Mouse (Mus musculus): ENCODE measurements around the gene Il16. TPM values are rescaled to one million over a fixed set of nuclear protein-coding genes. Genes with fewer than 3 reads are reported as not detected.

Gene Il16
- total and polyA plus RNA-seq, 2 experiments: 1.5 to 4.1 TPM

DNA sequence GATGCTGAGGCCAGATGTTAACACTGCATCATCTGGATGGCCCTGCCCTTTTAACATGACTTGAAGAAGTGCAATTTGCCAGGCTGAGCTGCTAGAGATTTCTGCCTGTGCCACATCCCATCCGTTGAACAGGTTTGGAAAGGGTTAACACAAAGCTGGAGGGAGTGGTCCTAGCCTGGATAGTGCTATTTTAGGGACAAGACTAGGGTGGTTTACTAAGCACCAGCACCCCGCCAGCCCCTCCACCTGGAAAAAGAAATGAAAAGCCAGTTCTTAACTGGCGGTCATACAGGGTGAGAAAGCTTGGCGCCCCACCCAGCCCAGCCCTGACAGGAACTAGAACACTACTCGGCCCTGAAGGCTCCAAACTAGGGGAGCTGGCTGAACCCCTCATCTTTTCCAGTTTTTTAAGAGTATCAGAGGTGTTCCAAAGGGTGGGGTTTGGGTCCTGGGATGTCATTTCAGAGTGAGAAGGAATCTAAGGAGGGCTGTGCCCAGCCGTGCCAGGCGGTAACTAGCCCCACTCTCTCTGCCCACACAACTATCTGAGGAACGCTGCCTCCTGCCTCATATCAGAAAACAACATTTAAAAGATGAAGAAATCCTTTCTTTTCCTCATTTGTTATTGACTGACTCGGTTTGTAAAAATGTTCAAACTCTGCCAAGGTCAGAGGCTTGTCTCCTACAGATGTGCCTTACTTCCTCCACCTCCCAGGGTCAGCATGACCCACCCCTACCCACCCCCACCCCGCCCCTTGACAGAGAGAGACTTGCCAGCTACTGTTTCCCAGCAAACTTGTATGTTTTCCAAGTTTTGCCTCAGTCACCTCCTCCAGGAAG lies 6.7 kb downstream of the Il16 start:
- DNase-seq (ENCODE audit: extremely low read depth, low read depth, low spot score): no peak
- H3K4me3 ChIP-seq (ENCODE audit: insufficient read depth, low read depth, low read length): no peak overlapping the region
- no peaks in the 10 kb centered on the region for H3K27me3 ChIP-seq (ENCODE audit: control insufficient read depth, insufficient read depth, low read length)
- H3K27ac ChIP-seq (replicated peaks; ENCODE audit: insufficient read depth, low read depth, low read length): no peak overlapping the region
- TF ChIP-seq CTCF (IDR thresholded peaks at IDR 0.05; ENCODE audit: low read depth, low read length) (no peak), POLR2A (IDR thresholded peaks at IDR 0.05; ENCODE audit: extremely low read depth, insufficient read depth, low read length) (no peak)
- H3K36me3 ChIP-seq (ENCODE audit: control insufficient read depth, insufficient read depth, low read length): no peaks in the 10 kb centered on the region
- H3K9ac ChIP-seq (ENCODE audit: low read depth, low read length): no peak overlapping the region
- H3K4me1 ChIP-seq (ENCODE audit: control insufficient read depth, insufficient read depth, low read length): no peaks in the 10 kb centered on the region
- no peaks in the 10 kb centered on the region for H3K79me2 ChIP-seq (ENCODE audit: control insufficient read depth, insufficient read depth, low read length)
- 66% methylated on average over 10 of the region's 10 CpGs for WGBS

DNA sequence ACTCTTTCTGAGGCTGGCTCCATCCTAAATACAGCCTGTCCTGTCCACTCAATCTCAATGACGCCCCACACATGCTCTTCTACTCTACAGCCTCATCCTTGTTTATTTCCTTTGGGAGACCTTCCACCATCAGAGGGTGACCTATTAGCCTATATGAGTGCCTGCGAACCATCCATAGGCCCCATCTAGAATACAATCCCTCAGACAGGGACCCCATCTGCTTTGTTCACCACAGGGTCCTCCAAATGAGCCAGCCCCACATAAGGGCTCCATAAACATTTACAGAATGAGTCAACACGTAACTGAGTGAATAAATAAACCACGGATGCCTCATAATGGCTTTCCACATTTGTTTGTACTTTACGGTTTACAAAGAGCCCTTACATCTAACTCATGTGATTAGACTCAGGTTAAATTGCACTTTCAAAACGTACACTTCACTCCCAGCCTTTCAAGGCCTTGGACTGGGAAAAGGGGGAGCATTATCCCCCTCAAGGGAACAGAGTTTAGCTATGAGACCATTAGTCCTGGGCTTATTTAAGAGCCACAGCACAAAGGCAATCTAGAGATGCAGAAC lies 7.5 kb downstream of the Il16 start:
- no peak for DNase-seq (ENCODE audit: extremely low read depth, low read depth, low spot score)
- H3K4me3 ChIP-seq (ENCODE audit: insufficient read depth, low read depth, low read length): no peak overlapping the region
- TF ChIP-seq POLR2A (IDR thresholded peaks at IDR 0.05; ENCODE audit: extremely low read depth, insufficient read depth, low read length) (no peak), CTCF (IDR thresholded peaks at IDR 0.05; ENCODE audit: low read depth, low read length) (no peak)
- no peaks in the 10 kb centered on the region for H3K36me3 ChIP-seq (ENCODE audit: control insufficient read depth, insufficient read depth, low read length)
- no peaks in the 10 kb centered on the region for H3K4me1 ChIP-seq (ENCODE audit: control insufficient read depth, insufficient read depth, low read length)
- no peak overlapping the region for H3K27ac ChIP-seq (replicated peaks; ENCODE audit: insufficient read depth, low read depth, low read length)
- WGBS: 71% methylated on average over 6 of the region's 6 CpGs
- H3K27me3 ChIP-seq (ENCODE audit: control insufficient read depth, insufficient read depth, low read length): no peaks in the 10 kb centered on the region
- no peak overlapping the region for H3K9ac ChIP-seq (ENCODE audit: low read depth, low read length)
- no peaks in the 10 kb centered on the region for H3K79me2 ChIP-seq (ENCODE audit: control insufficient read depth, insufficient read depth, low read length)

DNA sequence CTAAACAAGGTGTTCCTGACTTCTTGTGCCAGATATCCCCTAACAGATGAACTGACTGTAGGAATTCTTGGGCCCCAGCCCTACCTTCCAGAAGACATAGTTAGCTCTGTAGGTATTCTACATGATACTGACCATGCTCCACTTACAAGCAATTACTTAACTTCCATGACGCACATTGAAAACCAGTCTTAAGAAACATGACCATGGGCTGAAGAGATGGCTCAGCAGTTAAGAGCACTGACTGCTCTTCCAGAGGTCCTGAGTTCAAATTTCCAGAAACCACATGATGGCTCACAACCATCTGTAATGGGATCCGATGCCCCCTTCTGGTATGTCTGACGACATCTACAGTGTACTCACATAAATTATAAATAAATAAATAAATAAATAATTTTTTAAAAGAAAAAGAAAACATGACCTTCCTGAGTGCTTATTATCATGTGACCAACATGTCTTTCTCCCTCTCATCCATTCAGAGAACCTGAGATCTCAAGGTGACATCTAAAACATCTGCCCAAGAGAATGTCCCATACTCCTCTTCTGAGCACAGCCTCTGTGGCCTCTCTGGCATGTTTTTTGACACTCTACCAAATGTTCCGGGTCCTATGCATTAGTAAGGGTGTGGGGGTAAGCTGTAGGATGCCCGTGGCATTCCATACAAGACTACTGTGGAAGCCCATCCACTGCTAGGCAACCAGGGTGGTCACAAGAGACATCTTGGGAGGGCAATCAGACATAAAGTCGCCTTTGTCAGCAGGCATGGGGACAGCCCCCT lies 9.0 kb downstream of the Il16 start:
- no peaks in the 10 kb centered on the region for H3K27me3 ChIP-seq (ENCODE audit: control insufficient read depth, insufficient read depth, low read length)

DNA sequence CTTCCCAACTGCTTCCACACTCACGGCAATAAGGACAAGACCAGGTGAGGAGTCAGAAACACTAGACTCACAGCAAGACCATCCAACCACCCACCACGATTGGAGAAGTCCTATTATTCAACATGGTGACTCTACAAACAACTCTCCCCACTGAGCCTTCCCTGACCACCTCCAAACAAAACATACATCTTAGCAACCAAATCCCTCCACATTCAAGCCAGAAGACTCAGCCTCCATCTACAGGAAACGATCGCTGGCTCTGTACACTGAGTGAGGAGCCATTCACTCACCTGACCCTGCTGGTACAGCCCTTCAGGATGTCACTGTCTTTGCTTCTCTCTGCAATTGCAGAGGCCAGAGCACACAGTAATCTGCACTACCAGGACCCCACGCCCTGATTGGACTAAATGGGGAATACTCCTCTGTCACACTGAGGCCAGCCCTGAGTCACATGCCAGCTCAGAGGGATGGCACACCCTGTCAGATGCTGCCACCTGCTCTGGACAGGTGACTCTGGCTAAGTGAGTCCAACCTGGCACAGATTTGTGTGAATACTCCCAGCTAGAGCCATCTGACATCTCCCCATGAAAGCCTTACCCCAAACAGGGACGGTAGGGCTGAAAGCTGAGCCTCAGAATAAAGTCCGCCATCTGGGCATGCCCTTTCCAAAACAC lies 10.3 kb downstream of the Il16 start:
- H3K4me3 ChIP-seq (ENCODE audit: insufficient read depth, low read depth, low read length): no peak overlapping the region
- no peak overlapping the region for H3K9ac ChIP-seq (ENCODE audit: low read depth, low read length)
- WGBS: 82% methylated on average over 7 of the region's 7 CpGs
- no peak for DNase-seq (ENCODE audit: extremely low read depth, low read depth, low spot score)
- no peaks in the 10 kb centered on the region for H3K79me2 ChIP-seq (ENCODE audit: control insufficient read depth, insufficient read depth, low read length)
- H3K27me3 ChIP-seq (ENCODE audit: control insufficient read depth, insufficient read depth, low read length): no peaks in the 10 kb centered on the region
- TF ChIP-seq CTCF (IDR thresholded peaks at IDR 0.05; ENCODE audit: low read depth, low read length): no peak
- no peak for TF ChIP-seq POLR2A (IDR thresholded peaks at IDR 0.05; ENCODE audit: extremely low read depth, insufficient read depth, low read length)
- H3K36me3 ChIP-seq (ENCODE audit: control insufficient read depth, insufficient read depth, low read length): no peaks in the 10 kb centered on the region
- no peak overlapping the region for H3K27ac ChIP-seq (replicated peaks; ENCODE audit: insufficient read depth, low read depth, low read length)
- no peaks in the 10 kb centered on the region for H3K4me1 ChIP-seq (ENCODE audit: control insufficient read depth, insufficient read depth, low read length)

More for the DNA sequence above, 9.0 kb downstream of the Il16 start:
- Histone ChIP-seq H3K36me3 (ENCODE audit: control insufficient read depth, insufficient read depth, low read length) (no peaks in the 10 kb centered on the region), H3K27ac (replicated peaks; ENCODE audit: insufficient read depth, low read depth, low read length) (no peak overlapping the region), H3K9ac (ENCODE audit: low read depth, low read length) (no peak overlapping the region), H3K79me2 (ENCODE audit: control insufficient read depth, insufficient read depth, low read length) (no peaks in the 10 kb centered on the region), H3K4me3 (ENCODE audit: insufficient read depth, low read depth, low read length) (no peak overlapping the region), H3K4me1 (ENCODE audit: control insufficient read depth, insufficient read depth, low read length) (no peaks in the 10 kb centered on the region)
- 83% methylated on average over 6 of the region's 6 CpGs for WGBS
- DNase-seq (ENCODE audit: extremely low read depth, low read depth, low spot score): no peak
- TF ChIP-seq POLR2A (IDR thresholded peaks at IDR 0.05; ENCODE audit: extremely low read depth, insufficient read depth, low read length) (no peak), CTCF (IDR thresholded peaks at IDR 0.05; ENCODE audit: low read depth, low read length) (no peak)

DNA sequence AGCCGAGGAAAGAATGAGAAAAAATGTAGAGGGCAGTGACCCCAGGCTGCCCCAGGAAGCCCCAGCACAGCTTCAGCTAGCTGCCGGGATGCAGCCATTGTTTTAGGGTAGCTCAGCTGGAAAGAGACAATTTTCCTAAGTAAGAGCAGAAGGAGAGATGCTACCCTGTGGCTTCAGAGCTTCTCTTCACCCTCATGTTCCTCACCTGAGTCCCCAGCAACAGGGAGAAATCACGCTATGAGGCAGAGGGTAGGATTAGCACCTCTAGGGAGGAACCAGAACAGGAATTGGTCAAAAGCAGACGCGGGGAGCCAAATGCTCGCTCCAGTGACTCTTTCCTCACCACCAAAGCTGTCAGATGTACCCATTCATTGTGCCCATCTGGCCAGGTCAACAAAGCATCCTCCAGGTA lies 10.8 kb downstream of the Il16 start:
- H3K27ac ChIP-seq (replicated peaks; ENCODE audit: insufficient read depth, low read depth, low read length): no peak overlapping the region
- H3K9ac ChIP-seq (ENCODE audit: low read depth, low read length): no peak overlapping the region
- H3K36me3 ChIP-seq (ENCODE audit: control insufficient read depth, insufficient read depth, low read length): no peaks in the 10 kb centered on the region
- no peak for DNase-seq (ENCODE audit: extremely low read depth, low read depth, low spot score)
- no peaks in the 10 kb centered on the region for H3K27me3 ChIP-seq (ENCODE audit: control insufficient read depth, insufficient read depth, low read length)
- TF ChIP-seq CTCF (IDR thresholded peaks at IDR 0.05; ENCODE audit: low read depth, low read length) (no peak), POLR2A (IDR thresholded peaks at IDR 0.05; ENCODE audit: extremely low read depth, insufficient read depth, low read length) (no peak)
- WGBS: 81% methylated on average over 6 of the region's 6 CpGs
- no peak overlapping the region for H3K4me3 ChIP-seq (ENCODE audit: insufficient read depth, low read depth, low read length)
- no peaks in the 10 kb centered on the region for H3K4me1 ChIP-seq (ENCODE audit: control insufficient read depth, insufficient read depth, low read length)
- H3K79me2 ChIP-seq (ENCODE audit: control insufficient read depth, insufficient read depth, low read length): no peaks in the 10 kb centered on the region
